Mouse (Mus musculus) stomach, embryonic 14.5 days (tissue): ENCODE measurements around the gene Dst. TPM values are rescaled to one million over a fixed set of nuclear protein-coding genes. Genes with fewer than 3 reads are reported as not detected.
A peak's percentile ranks its signal among the peaks of the same experiment; 100 is the strongest.

Experiments used
- ATAC-seq: fragments of 200-750 bp; cut with Nextera tagmentation; 2 replicates; pipeline ENCODE4 v1.8.0; 2017; ENCODE audit warnings: low read depth, moderate TSS enrichment; ENCODE audit not compliant: insufficient number of reproducible peaks, insufficient read depth, low FRiP score
- H3K27ac ChIP-seq: fragments of 300-500 bp; sonication (generic); 2 replicates; pipeline ENCODE4 v1.5.1; 2014; ENCODE audit warnings: mild to moderate bottlenecking, low read length, moderate library complexity, mixed read lengths
- H3K27me3 ChIP-seq: fragments of 300-500 bp; sonication (generic); 2 replicates; pipeline ENCODE4 v1.6.1; 2014; ENCODE audit warnings: low read length, control low read depth, mixed read lengths; ENCODE audit not compliant: control insufficient read depth, insufficient read depth
- H3K36me3 ChIP-seq: fragments of 300-500 bp; sonication (generic); 2 replicates; pipeline ENCODE4 v1.6.1; 2014; ENCODE audit warnings: mild to moderate bottlenecking, control low read depth, low read length, moderate library complexity, mixed read lengths; ENCODE audit not compliant: control insufficient read depth, insufficient read depth
- H3K4me1 ChIP-seq: fragments of 300-500 bp; sonication (generic); 2 replicates; pipeline ENCODE4 v1.6.1; 2014; ENCODE audit warnings: low read length, control low read depth, mixed read lengths; ENCODE audit not compliant: control insufficient read depth, insufficient read depth
- H3K4me2 ChIP-seq: fragments of 300-500 bp; sonication (generic); replicated peaks from 2 replicates; pipeline ENCODE4 v1.6.1; 2014; ENCODE audit warnings: low read depth, low read length, control low read depth
- H3K4me3 ChIP-seq: fragments of 300-500 bp; sonication (generic); 2 replicates; pipeline ENCODE4 v1.5.1; 2014; ENCODE audit warnings: low read depth, low read length, control low read depth
- H3K9ac ChIP-seq: fragments of 300-500 bp; sonication (generic); replicated peaks from 2 replicates; pipeline ENCODE4 v1.6.1; 2014; ENCODE audit warnings: low read depth, mild to moderate bottlenecking, control low read depth, low read length, moderate library complexity, mixed read lengths
- H3K9me3 ChIP-seq: fragments of 300-500 bp; sonication (generic); 2 replicates; pipeline ENCODE4 v1.6.1; 2016; ENCODE audit warnings: low read depth, low read length, control low read depth; ENCODE audit not compliant: control insufficient read depth
- WGBS: fragments of 180-500 bp; shearing (Covaris S2); extraction: QIAGEN DNeasy Blood & Tissue Kit; methylation state at CpG from one replicate; pipeline ENCODE4 v1.1.7; 2014; 5-methylcytosine and 5-hydroxymethylcytosine counted together
- polyA plus RNA-seq: library from polyadenylated mRNA; unstranded; fragments of >200 nt; fragmentation: Nextera tagmentation; extraction: Ambion mirVana; gene quantifications from 2 replicates; pipeline ENCODE4 v1.2.1, GENCODE M21; 2014

Gene Dst
- polyA plus RNA-seq, 1 experiment from 2014 or later, result 42.0 TPM

- H3K27ac ChIP-seq, result no peak overlapping the region
- ATAC-seq, result no peak
- 93% methylated on average over 13 of the region's 13 CpGs for WGBS
These were observed 367.8 kb downstream of the Dst start for GRCm38 (mm10) chr1:34275787-34276186.

GRCm38 (mm10) chr1:34276756-34277155 is 368.7 kb downstream of the Dst start:
- H3K4me2 ChIP-seq, result no peak overlapping the region
- no peak overlapping the region for H3K4me3 ChIP-seq
- WGBS, result 89% methylated on average over 7 of the region's 7 CpGs
- H3K4me1 ChIP-seq, result no peaks in the 10 kb centered on the region
- no peaks in the 10 kb centered on the region for H3K9me3 ChIP-seq
- H3K9ac ChIP-seq, result no peak overlapping the region
- H3K27me3 ChIP-seq, result no peaks in the 10 kb centered on the region
- ATAC-seq, result no peak
- H3K27ac ChIP-seq, result no peak overlapping the region
- peaks cover 22% of the 10 kb centered on the region for H3K36me3 ChIP-seq

More at GRCm38 (mm10) chr1:34275787-34276186, 367.8 kb downstream of the Dst start:
- Histone ChIP-seq H3K4me3 (no peak overlapping the region), H3K9me3 (no peaks in the 10 kb centered on the region), H3K9ac (no peak overlapping the region), H3K36me3 (peaks cover 22% of the 10 kb centered on the region), H3K4me1 (no peaks in the 10 kb centered on the region), H3K27me3 (no peaks in the 10 kb centered on the region), H3K4me2 (no peak overlapping the region)

- no peak overlapping the region for H3K27ac ChIP-seq
- H3K4me3 ChIP-seq, result no peak overlapping the region
- no peaks in the 10 kb centered on the region for H3K9me3 ChIP-seq
- H3K9ac ChIP-seq, result no peak overlapping the region
- peaks cover 18% of the 10 kb centered on the region for H3K36me3 ChIP-seq
- no peaks in the 10 kb centered on the region for H3K27me3 ChIP-seq
- H3K4me2 ChIP-seq, result no peak overlapping the region
- ATAC-seq, result no peak
- 76% methylated on average over 8 of the region's 8 CpGs for WGBS
- no peaks in the 10 kb centered on the region for H3K4me1 ChIP-seq
These were observed 369.2 kb downstream of the Dst start for GRCm38 (mm10) chr1:34277259-34277658.

DNA sequence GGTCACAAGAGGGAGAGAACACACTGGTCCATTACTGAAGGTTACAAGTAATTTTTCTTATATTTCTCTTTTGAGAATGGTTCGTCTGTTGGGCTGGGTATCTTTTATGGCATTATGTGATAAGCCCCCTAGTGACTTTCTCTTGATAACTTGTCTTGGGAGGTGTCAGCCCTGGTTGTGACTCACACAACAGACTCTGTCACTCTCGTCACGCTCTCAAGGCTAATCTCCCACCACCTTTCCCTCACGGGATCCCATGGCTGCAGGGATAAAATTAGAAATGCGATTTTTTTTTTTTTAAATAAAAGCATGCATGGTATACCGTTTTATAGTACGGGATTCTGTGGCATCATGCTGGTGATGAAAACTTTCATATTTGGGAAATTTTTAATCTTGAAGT is 375.5 kb downstream of the Dst start:
- no peaks in the 10 kb centered on the region for H3K4me1 ChIP-seq
- H3K9me3 ChIP-seq, result no peaks in the 10 kb centered on the region
- H3K4me2 ChIP-seq, result no peak overlapping the region
- no peak for ATAC-seq
- H3K27me3 ChIP-seq, result no peaks in the 10 kb centered on the region
- H3K27ac ChIP-seq, result no peak overlapping the region
- H3K9ac ChIP-seq, result no peak overlapping the region
- 89% methylated on average over 7 of the region's 7 CpGs for WGBS
- H3K4me3 ChIP-seq, result no peak overlapping the region
- H3K36me3 ChIP-seq, result peaks cover 13% of the 10 kb centered on the region

DNA sequence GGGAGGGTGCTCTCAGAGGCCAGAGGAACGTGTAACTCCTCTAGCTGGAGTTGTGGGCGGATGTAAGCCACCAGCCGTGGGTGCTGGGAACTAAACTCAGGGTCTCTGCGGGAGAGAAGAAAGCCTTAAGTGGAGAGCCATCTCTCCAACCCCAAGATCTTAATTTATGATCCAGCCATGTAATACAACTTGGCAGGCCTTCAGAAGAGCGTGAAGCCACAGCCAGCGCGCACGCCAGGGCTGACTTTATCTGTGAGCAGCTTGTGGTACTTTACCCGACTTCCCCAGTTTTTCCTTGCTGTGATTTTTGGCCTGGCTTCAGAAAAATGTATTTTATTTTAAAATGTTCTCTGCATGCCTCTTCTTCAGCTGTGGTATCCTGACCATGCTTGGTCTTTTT is 377.0 kb downstream of the Dst start:
- no peak for ATAC-seq
- Histone ChIP-seq H3K27ac (no peak overlapping the region), H3K9ac (no peak overlapping the region), H3K4me3 (no peak overlapping the region), H3K36me3 (peaks cover 13% of the 10 kb centered on the region), H3K27me3 (no peaks in the 10 kb centered on the region), H3K9me3 (no peaks in the 10 kb centered on the region), H3K4me1 (no peaks in the 10 kb centered on the region), H3K4me2 (no peak overlapping the region)
- 83% methylated on average over 9 of the region's 9 CpGs for WGBS

DNA sequence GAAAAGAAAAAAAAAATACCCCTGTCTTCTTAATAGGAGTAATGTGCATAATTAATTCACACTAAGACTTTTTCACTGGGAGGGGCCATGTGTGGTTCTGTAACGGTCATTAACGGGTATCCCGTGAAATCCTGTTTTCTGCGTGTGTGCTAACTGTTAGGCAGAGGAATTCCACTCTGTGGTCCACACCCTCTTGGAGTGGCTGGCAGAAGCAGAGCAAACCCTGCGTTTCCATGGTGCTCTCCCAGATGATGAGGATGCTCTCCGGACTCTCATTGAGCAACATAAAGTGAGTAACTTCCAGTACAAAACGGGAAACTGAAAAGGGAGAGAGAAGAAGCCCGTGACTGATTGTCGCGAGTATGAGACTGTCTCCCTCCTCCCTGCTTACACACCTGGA is 379.7 kb downstream of the Dst start:
- H3K27me3 ChIP-seq, result no peaks in the 10 kb centered on the region
- no peaks in the 10 kb centered on the region for H3K4me1 ChIP-seq
- 87% methylated on average over 10 of the region's 10 CpGs for WGBS
- no peak overlapping the region for H3K4me2 ChIP-seq
- ATAC-seq, result no peak
- no peak overlapping the region for H3K27ac ChIP-seq
- no peaks in the 10 kb centered on the region for H3K9me3 ChIP-seq
- H3K9ac ChIP-seq, result no peak overlapping the region
- H3K4me3 ChIP-seq, result no peak overlapping the region
- peaks cover 12% of the 10 kb centered on the region for H3K36me3 ChIP-seq

- Histone ChIP-seq H3K9ac (no peak overlapping the region), H3K4me3 (no peak overlapping the region), H3K27me3 (no peaks in the 10 kb centered on the region), H3K4me1 (no peaks in the 10 kb centered on the region), H3K9me3 (no peaks in the 10 kb centered on the region), H3K36me3 (peaks cover 14% of the 10 kb centered on the region), H3K27ac (no peak overlapping the region), H3K4me2 (no peak overlapping the region)
- WGBS, result 93% methylated on average over 8 of the region's 8 CpGs
- no peak for ATAC-seq
These were observed 380.2 kb downstream of the Dst start for GRCm38 (mm10) chr1:34288181-34288580.

DNA sequence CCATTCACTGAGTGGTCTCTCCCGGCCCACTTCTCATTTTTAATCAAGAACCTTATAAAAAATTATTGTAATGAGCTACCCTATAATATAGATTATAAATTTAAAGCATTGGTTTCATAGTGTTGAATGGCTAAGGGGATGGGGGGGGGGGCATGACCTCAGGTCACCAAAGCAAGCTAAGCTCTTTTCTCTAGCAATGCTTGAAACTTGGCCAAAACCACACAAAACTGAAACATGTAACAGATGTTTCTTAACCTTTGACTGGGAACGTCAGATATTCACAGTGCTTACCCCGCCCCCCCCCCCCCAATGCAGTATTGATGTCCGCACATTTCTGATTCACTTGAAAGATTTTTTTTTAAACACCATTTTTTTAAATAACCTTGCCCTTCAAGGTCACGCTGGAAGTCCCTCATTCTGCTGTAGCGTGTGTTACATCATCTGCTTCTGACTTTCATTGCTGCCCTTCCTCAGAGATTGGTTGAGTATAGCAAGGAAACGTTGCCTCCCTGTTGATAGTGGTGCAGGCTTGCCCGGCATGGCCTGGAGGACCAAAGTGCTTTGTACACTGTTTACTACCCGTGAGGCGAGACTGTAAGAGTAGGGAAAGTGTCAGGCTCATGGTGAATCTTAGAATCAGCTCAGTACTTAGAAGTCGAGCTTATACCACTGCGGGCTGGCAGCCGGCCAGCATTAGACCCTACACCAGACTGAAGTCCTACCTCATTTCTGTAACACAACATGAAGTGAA is 380.9 kb downstream of the Dst start:
- peak overlapping the region; percentile 39; the same call in 1 of the 2 replicates for H3K27ac ChIP-seq
- no peak overlapping the region for H3K4me2 ChIP-seq
- H3K27me3 ChIP-seq, result no peaks in the 10 kb centered on the region
- peaks cover 14% of the 10 kb centered on the region for H3K36me3 ChIP-seq
- H3K9ac ChIP-seq, result no peak overlapping the region
- H3K4me1 ChIP-seq, result no peaks in the 10 kb centered on the region
- WGBS, result 73% methylated on average over 13 of the region's 13 CpGs
- H3K9me3 ChIP-seq, result no peaks in the 10 kb centered on the region
- no peak overlapping the region for H3K4me3 ChIP-seq
- ATAC-seq, result no peak

GRCm38 (mm10) chr1:34289472-34289748 is 381.4 kb downstream of the Dst start:
- Histone ChIP-seq H3K4me1 (no peaks in the 10 kb centered on the region), H3K4me2 (no peak overlapping the region), H3K9ac (no peak overlapping the region), H3K4me3 (no peak overlapping the region), H3K36me3 (peaks cover 11% of the 10 kb centered on the region), H3K9me3 (no peaks in the 10 kb centered on the region), H3K27ac (peak overlapping the region; percentile 39; the same call in 1 of the 2 replicates), H3K27me3 (no peaks in the 10 kb centered on the region)
- no peak for ATAC-seq
- WGBS, result 78% methylated on average over 14 of the region's 14 CpGs
